Mouse (Mus musculus) liver, adult 2 months (tissue): ENCODE measurements around the gene Evx1. TPM values are rescaled to one million over a fixed set of nuclear protein-coding genes. Genes with fewer than 3 reads are reported as not detected.

ENCODE experiments used
- DNase-seq: peaks from one replicate; pipeline ENCODE4 v3.0.0-alpha.2; 2011; ENCODE audit warnings: low read depth, low spot score; ENCODE audit errors: extremely low read depth
- H3K27ac ChIP-seq: fragments of 200-500 bp; replicated peaks from 2 replicates; pipeline ENCODE4 v1.5.1; 2012; ENCODE audit warnings: low read depth, mild to moderate bottlenecking, control low read depth, inconsistent platforms, low read length; ENCODE audit not compliant: insufficient read depth
- H3K27me3 ChIP-seq: fragments of 200-500 bp; 2 replicates; pipeline ENCODE4 v1.6.1; 2012; ENCODE audit warnings: mild to moderate bottlenecking, moderate library complexity, low read length, inconsistent platforms; ENCODE audit not compliant: control insufficient read depth, insufficient read depth
- H3K36me3 ChIP-seq: fragments of 200-500 bp; 2 replicates; pipeline ENCODE4 v1.6.1; 2012; ENCODE audit warnings: low read length, inconsistent platforms; ENCODE audit not compliant: control insufficient read depth, insufficient read depth
- H3K4me1 ChIP-seq: fragments of 200-500 bp; 2 replicates; pipeline ENCODE4 v1.6.1; 2011; ENCODE audit warnings: low read length; ENCODE audit not compliant: control insufficient read depth, insufficient read depth
- H3K4me3 ChIP-seq: fragments of 200-500 bp; 2 replicates; pipeline ENCODE4 v1.5.1; 2011; ENCODE audit warnings: low read depth, mild to moderate bottlenecking, control low read depth, low read length, moderate library complexity; ENCODE audit not compliant: insufficient read depth
- H3K79me2 ChIP-seq: fragments of 200-500 bp; 2 replicates; pipeline ENCODE4 v1.6.1; 2012; ENCODE audit warnings: inconsistent platforms, mild to moderate bottlenecking, low read length, moderate library complexity; ENCODE audit not compliant: control insufficient read depth, insufficient read depth
- H3K9ac ChIP-seq: fragments of 200-500 bp; 2 replicates; pipeline ENCODE4 v1.6.1; 2012; ENCODE audit warnings: low read depth, mild to moderate bottlenecking, control low read depth, inconsistent platforms, low read length
- CTCF ChIP-seq: fragments of 200-500 bp; IDR thresholded peaks from 2 replicates; pipeline ENCODE4 v1.5.1; 2011; ENCODE audit warnings: low read depth, low read length, control low read depth
- POLR2A ChIP-seq: fragments of 200-500 bp; IDR thresholded peaks from 2 replicates; pipeline ENCODE4 v1.6.1; 2011; ENCODE audit warnings: low read length, control low read depth; ENCODE audit not compliant: insufficient read depth; ENCODE audit errors: extremely low read depth
- WGBS: fragments of 180-500 bp; shearing (Covaris S2); methylation state at CpG from one replicate; pipeline ENCODE4 v1.1.7; 2018; 5-methylcytosine and 5-hydroxymethylcytosine counted together
- polyA plus RNA-seq: library from polyadenylated mRNA; depleted of rRNA; stranded (reverse); fragments of >200 nt; gene quantifications from 2 replicates; pipeline ENCODE4 v1.2.3, GENCODE M21; 2012
- total RNA-seq: library from RNA; depleted of rRNA; stranded (reverse); fragments of >200 nt; gene quantifications from 2 replicates; pipeline ENCODE4 v1.2.3, GENCODE M21; 2014

Gene Evx1
- total and polyA plus RNA-seq, 2 experiments = not detected

DNA sequence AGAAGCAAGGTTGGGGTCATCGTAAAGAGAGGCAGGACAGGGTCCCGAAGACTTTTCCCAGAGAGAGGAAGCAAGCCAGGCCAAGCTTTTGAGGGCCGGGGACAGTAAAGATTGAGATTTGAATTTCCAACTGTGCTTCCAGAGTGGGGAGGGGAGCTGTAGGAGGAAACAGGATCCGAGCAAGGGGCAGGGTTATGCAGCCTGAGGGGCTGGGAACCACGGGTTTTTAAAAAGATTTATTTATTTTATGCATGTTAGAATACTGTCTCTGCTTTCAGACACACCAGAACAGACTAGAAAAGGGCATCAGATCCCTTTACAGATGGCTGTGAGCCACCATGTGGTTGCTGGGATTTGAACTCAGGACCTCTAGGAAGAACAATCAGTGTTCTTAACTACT, 36.4 kb upstream of the Evx1 start:
- Histone ChIP-seq H3K4me1 (no peaks in the 10 kb centered on the region), H3K36me3 (no peaks in the 10 kb centered on the region), H3K27ac (no peak overlapping the region), H3K27me3 (peaks cover 17% of the 10 kb centered on the region; the same call in 1 of the 2 replicates), H3K4me3 (no peak overlapping the region), H3K9ac (no peak overlapping the region), H3K79me2 (no peaks in the 10 kb centered on the region)
- no peak for DNase-seq
- TF ChIP-seq POLR2A (no peak), CTCF (no peak)
- WGBS = 23% methylated on average over 5 of the region's 5 CpGs

DNA sequence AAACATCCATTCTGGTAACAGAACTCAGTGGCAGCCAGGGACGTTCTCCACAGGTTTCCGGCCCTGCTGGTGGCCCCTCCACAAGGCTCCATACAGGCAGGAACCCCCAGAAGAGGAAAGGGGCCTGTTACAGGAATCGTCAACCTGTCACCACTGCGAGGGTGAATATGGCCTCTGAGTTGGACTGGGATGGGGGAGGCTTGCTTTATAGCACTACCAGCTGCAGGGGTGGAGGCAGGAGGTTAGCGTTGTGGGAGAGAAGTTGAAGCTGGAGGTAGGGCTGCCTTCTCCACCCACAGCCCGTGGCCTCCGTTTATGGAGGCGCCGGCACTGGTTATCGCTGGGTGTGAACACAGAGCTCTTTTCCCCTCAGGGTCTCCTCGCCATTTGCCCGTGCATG, 32.2 kb upstream of the Evx1 start:
- TF ChIP-seq POLR2A = no peak
- TF ChIP-seq CTCF = no peak
- Histone ChIP-seq H3K36me3 (no peaks in the 10 kb centered on the region), H3K79me2 (no peaks in the 10 kb centered on the region), H3K4me3 (no peak overlapping the region), H3K27me3 (peaks cover 3% of the 10 kb centered on the region; the same call in 1 of the 2 replicates), H3K9ac (no peak overlapping the region), H3K4me1 (no peaks in the 10 kb centered on the region), H3K27ac (no peak overlapping the region)
- no peak for DNase-seq
- 65% methylated on average over 12 of the region's 12 CpGs for WGBS

DNA sequence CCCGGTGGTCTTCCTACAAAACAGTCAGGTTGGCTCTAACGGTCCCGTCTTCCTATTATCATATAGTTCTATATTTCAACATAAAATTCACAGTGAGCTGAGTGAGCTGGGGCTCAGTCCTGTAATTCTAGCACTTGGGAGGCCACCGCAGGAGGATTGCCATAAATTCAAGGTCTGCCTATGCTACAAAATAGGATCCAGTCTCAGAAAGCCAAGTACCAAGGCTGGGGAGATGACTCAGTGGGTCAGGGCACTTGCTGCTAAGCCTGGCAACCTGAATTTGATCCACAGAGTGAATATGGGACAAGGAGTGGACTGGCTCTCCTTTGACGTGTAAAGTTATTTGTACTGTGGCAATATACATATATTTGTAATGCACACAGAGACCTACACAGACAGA, 29.4 kb upstream of the Evx1 start:
- H3K27me3 ChIP-seq = no peaks in the 10 kb centered on the region; the same call in 1 of the 2 replicates
- no peaks in the 10 kb centered on the region for H3K4me1 ChIP-seq
- no peak overlapping the region for H3K4me3 ChIP-seq
- DNase-seq = no peak
- H3K27ac ChIP-seq = no peak overlapping the region
- no peaks in the 10 kb centered on the region for H3K36me3 ChIP-seq
- no peak for TF ChIP-seq CTCF
- no peak for TF ChIP-seq POLR2A
- H3K9ac ChIP-seq = no peak overlapping the region
- 90% methylated on average over 5 of the region's 5 CpGs for WGBS
- H3K79me2 ChIP-seq = no peaks in the 10 kb centered on the region

DNA sequence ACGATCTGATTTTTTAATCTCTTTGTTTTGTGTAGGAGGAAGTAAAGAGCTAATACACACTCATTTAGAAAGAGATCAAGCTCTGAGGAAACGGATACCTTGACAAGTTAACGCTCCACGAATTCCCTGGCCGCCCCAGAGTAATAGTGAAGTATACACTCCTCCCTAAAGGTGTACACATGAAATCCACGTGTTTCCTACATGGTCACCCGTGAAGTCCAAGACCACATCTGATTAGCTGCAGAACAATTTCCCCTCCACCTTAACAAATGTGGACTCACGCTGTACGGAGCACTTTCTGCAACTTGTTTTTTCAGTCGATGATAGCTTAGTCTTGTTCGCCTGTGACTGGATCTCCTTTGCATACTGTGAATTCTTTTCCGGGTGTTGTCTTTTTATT, 23.1 kb upstream of the Evx1 start:
- TF ChIP-seq CTCF (no peak), POLR2A (no peak)
- WGBS = 21% methylated on average over 12 of the region's 12 CpGs

DNA sequence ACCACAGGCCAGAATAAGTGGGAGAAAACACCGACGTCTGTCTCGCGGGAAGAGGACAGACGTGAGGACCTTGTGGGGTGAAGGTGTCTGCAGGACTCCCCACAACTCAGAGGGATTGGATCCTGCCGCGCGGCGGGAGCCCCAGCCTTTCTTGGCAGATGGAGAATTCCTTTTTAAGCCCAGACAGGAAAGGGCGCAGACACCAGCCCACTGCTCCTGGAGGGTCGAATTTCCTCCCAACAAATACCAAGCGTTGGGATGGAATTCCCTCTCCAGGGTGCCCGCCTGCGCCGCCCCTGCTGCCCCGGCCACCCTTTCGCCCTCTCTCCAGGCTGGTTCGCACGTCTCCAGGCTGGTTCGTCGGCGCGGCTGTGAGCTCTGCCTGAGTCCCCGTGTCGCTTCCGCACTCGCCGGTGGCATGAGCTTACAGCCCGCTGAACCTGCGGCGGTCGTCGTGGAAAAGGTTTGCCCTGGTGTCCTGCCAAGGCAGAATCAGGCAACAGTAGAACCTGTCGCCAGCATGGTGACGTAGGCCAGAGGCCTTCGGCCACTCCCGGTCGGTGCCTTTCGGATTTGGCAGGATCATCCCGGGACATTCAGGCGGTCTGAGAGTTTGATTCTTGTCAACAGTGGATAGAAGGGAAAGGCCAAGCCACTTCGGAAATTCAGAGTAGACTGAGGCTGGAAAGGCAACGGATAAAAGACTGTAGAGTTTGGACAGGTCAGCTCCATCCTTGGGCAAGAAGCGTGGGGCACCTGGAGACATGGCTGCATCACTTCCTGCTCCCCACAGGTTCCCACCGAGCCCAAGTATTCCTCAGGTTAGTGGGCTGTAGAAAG, 22.1 kb upstream of the Evx1 start:
- Histone ChIP-seq H3K9ac (no peak overlapping the region), H3K36me3 (no peaks in the 10 kb centered on the region), H3K4me3 (no peak overlapping the region), H3K27ac (no peak overlapping the region), H3K4me1 (no peaks in the 10 kb centered on the region), H3K27me3 (peaks cover 14% of the 10 kb centered on the region), H3K79me2 (no peaks in the 10 kb centered on the region)
- peak; percentile 23 for DNase-seq
- 5% methylated on average over 45 of the region's 45 CpGs for WGBS
- no peak for TF ChIP-seq CTCF
- no peak for TF ChIP-seq POLR2A

More for the DNA sequence above, 23.1 kb upstream of the Evx1 start:
- Histone ChIP-seq H3K9ac (no peak overlapping the region), H3K4me1 (no peaks in the 10 kb centered on the region), H3K27ac (no peak overlapping the region), H3K36me3 (no peaks in the 10 kb centered on the region), H3K79me2 (no peaks in the 10 kb centered on the region), H3K27me3 (peaks cover 14% of the 10 kb centered on the region), H3K4me3 (no peak overlapping the region)
- DNase-seq = no peak

DNA sequence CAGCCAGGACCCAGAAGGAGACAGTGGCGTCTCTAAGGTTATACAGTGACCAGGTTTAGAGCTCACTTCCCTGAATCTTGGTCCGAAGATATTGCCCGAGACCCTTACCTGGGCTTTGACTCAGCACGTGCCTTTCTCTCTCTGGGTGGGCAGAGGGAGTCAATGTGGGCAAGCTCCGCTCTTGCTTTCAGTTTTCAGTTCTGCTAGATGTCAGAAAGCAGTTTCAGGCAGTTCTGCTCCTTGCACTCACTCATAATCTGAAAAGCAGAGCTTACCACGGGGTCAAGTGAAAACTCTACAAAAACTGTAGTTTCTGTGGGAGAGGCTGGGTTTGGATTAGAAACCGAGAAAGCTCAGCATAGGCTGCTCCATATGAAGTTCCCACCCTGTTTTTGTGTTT, 21.0 kb upstream of the Evx1 start:
- Histone ChIP-seq H3K9ac (no peak overlapping the region), H3K4me3 (no peak overlapping the region), H3K27ac (no peak overlapping the region), H3K36me3 (no peaks in the 10 kb centered on the region), H3K4me1 (no peaks in the 10 kb centered on the region), H3K79me2 (no peaks in the 10 kb centered on the region), H3K27me3 (peaks cover 14% of the 10 kb centered on the region)
- 56% methylated on average over 7 of the region's 7 CpGs for WGBS
- TF ChIP-seq CTCF = no peak
- TF ChIP-seq POLR2A = no peak
- no peak for DNase-seq
